ENCODE assay signal across 19 mouse cellular contexts in the genomic region with DNA sequence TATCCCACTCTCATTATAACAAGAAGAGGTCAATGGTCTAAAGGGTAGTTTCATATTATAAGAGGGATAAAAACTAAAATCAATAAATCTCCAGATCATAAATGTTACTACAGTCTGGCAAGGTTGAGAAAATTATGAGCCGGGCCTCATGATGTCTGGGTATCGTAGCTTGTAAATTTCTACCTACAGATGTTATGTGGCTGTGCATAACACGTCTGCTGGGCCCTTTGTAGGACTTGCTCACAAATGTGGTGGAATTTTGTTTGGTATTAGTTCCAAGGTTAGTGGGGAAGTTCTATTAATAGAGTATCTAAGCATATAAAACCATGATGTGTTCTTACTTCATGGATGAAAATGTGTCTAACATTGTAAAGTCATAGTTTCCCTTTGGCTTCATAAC.
"Had no signal": no experiment of that assay in that cellular context is flagged by ENCODE, and none has a peak within 500 bp of the region (broad histone marks: within the 10 kb centered on the region; RNA-seq: fewer than 3 reads in every experiment).

No protein-coding gene starts in this region.

- H3K36me3 ChIP-seq: midbrain, embryonic 10.5 days; midbrain, embryonic 12.5 days; neural tube, embryonic 13.5 days; neural tube, embryonic 15.5 days had no signal

- H3K9ac ChIP-seq: lung, embryonic 14.5 days; midbrain, embryonic 12.5 days; neural tube, embryonic 13.5 days; neural tube, embryonic 15.5 days had no signal

- DNase-seq: lung, adult 18-20 months; lung, embryonic 14.5 days; lung, postnatal 10 days; midbrain, embryonic 14.5 days; retina, postnatal 1 day; right cerebral cortex, adult 18-20 months; right cerebral cortex, postnatal 25 days; right cerebral cortex, postnatal 4 days; spleen, adult 18-20 months; thymus, adult 18-20 months; thymus, postnatal 14 days; thymus, postnatal 36 days had no signal

- H3K4me1 ChIP-seq: midbrain, embryonic 10.5 days; midbrain, embryonic 12.5 days; neural tube, embryonic 13.5 days; neural tube, embryonic 15.5 days had no signal

- H3K27ac ChIP-seq: macrophage; midbrain, embryonic 10.5 days; midbrain, embryonic 12.5 days; neural tube, embryonic 13.5 days; neural tube, embryonic 15.5 days had no signal

- H3K27me3 ChIP-seq: midbrain, embryonic 12.5 days; neural tube, embryonic 13.5 days; neural tube, embryonic 15.5 days had no signal

- H3K9me3 ChIP-seq: midbrain, embryonic 10.5 days; midbrain, embryonic 12.5 days; neural tube, embryonic 13.5 days; neural tube, embryonic 15.5 days had no signal

- ATAC-seq: midbrain, embryonic 16.5 days had no signal

- H3K4me2 ChIP-seq: lung, embryonic 14.5 days; midbrain, embryonic 12.5 days; neural tube, embryonic 13.5 days; neural tube, embryonic 15.5 days had no signal

- H3K4me3 ChIP-seq: midbrain, embryonic 10.5 days; midbrain, embryonic 12.5 days; myocyte; neural tube, embryonic 13.5 days; neural tube, embryonic 15.5 days had no signal
